Mouse (Mus musculus) stomach, embryonic 15.5 days (tissue): ENCODE data around the gene Rbm42. TPM values are rescaled to one million over a fixed set of nuclear protein-coding genes. Genes with fewer than 3 reads are reported as not detected.

Experiments
- ATAC-seq: fragments of 200-750 bp; cut with Nextera tagmentation; 2 replicates; pipeline ENCODE4 v1.8.0; 2017; ENCODE audit warnings: low read depth, moderate number of reproducible peaks, moderate TSS enrichment; ENCODE audit not compliant: insufficient read depth, low FRiP score
- H3K27ac ChIP-seq: fragments of 300-500 bp; sonication (generic); 2 replicates; pipeline ENCODE4 v1.5.1; 2015; ENCODE audit warnings: mild to moderate bottlenecking, inconsistent platforms
- H3K27me3 ChIP-seq: fragments of 300-500 bp; sonication (generic); replicated peaks from 2 replicates; pipeline ENCODE4 v1.6.1; 2015; ENCODE audit warnings: inconsistent platforms
- H3K36me3 ChIP-seq: fragments of 300-500 bp; sonication (generic); 2 replicates; pipeline ENCODE4 v1.6.1; 2015; ENCODE audit warnings: inconsistent platforms
- H3K4me1 ChIP-seq: fragments of 300-500 bp; sonication (generic); 2 replicates; pipeline ENCODE4 v1.6.1; 2015; ENCODE audit warnings: inconsistent platforms
- H3K4me2 ChIP-seq: fragments of 300-500 bp; sonication (generic); 2 replicates; pipeline ENCODE4 v1.6.1; 2015; ENCODE audit warnings: mild to moderate bottlenecking, inconsistent platforms
- H3K4me3 ChIP-seq: fragments of 300-500 bp; sonication (generic); replicated peaks from 2 replicates; pipeline ENCODE4 v1.5.1; 2015; ENCODE audit warnings: inconsistent platforms
- H3K9ac ChIP-seq: fragments of 300-500 bp; sonication (generic); 2 replicates; pipeline ENCODE4 v1.6.1; 2015; ENCODE audit warnings: inconsistent platforms
- H3K9me3 ChIP-seq: fragments of 300-500 bp; sonication (generic); 2 replicates; pipeline ENCODE4 v1.6.1; 2016; ENCODE audit warnings: inconsistent platforms
- WGBS: fragments of 180-500 bp; shearing (Covaris S2); methylation state at CpG from one replicate; pipeline ENCODE4 v1.1.7; 2015; 5-methylcytosine and 5-hydroxymethylcytosine counted together
- polyA plus RNA-seq: library from polyadenylated mRNA; unstranded; fragments of >200 nt; fragmentation: Nextera tagmentation; extraction: Ambion mirVana; gene quantifications from 2 replicates; pipeline ENCODE4 v1.2.1, GENCODE M21; 2015

Gene Rbm42
- 110 and 111 TPM in 2 replicates for polyA plus RNA-seq

GRCm38 (mm10) chr7:30649591-30650540 lies at the start of gene Rbm42:
Gene Rbm42 (minus strand): TSS chr7:30650317.
- Histone ChIP-seq H3K4me1 (0 out of 2 replicates have a peak, but pooled peaks cover 10% of the 10 kb centered on the region), H3K4me3 (peak within 1 kb of the TSS; percentile 99), H3K9ac (peak within 1 kb of the TSS; percentile 99), H3K27me3 (no peaks in the 10 kb centered on the region), H3K4me2 (peak within 1 kb of the TSS; percentile 92), H3K9me3 (no peaks in the 10 kb centered on the region), H3K36me3 (peaks cover 33% of the 10 kb centered on the region), H3K27ac (peak within 1 kb of the TSS; percentile 57; the same call in 1 of the 2 replicates)
- 1% methylated on average over 59 of the region's 59 CpGs for WGBS
- ATAC-seq = peak; percentile 99

GRCm38 (mm10) chr7:30698589-30698988 lies 48.5 kb upstream of the Rbm42 start, which contains the start of gene 2200002J24Rik:
Gene 2200002J24Rik (plus strand): TSS chr7:30698926.
- ATAC-seq = peak; percentile 63
- H3K36me3 ChIP-seq = no peaks in the 10 kb centered on the region
- H3K9me3 ChIP-seq = no peaks in the 10 kb centered on the region
- H3K27me3 ChIP-seq = no peaks in the 10 kb centered on the region
- H3K4me1 ChIP-seq = no peaks in the 10 kb centered on the region
- H3K4me2 ChIP-seq = no peak within 1 kb of the TSS
- no peak within 1 kb of the TSS for H3K4me3 ChIP-seq
- peak within 1 kb of the TSS; percentile 17 for H3K27ac ChIP-seq
- no peak within 1 kb of the TSS for H3K9ac ChIP-seq
- 40% methylated on average over 9 of the region's 9 CpGs for WGBS

GRCm38 (mm10) chr7:30698101-30698500 lies 48.0 kb upstream of the Rbm42 start:
- peak overlapping the region; percentile 17 for H3K27ac ChIP-seq
- no peak overlapping the region for H3K4me2 ChIP-seq
- no peaks in the 10 kb centered on the region for H3K9me3 ChIP-seq
- H3K9ac ChIP-seq = no peak overlapping the region
- no peaks in the 10 kb centered on the region for H3K36me3 ChIP-seq
- H3K27me3 ChIP-seq = no peaks in the 10 kb centered on the region
- WGBS = 49% methylated on average over 5 of the region's 5 CpGs
- H3K4me3 ChIP-seq = no peak overlapping the region
- ATAC-seq = no peak
- H3K4me1 ChIP-seq = no peaks in the 10 kb centered on the region

DNA sequence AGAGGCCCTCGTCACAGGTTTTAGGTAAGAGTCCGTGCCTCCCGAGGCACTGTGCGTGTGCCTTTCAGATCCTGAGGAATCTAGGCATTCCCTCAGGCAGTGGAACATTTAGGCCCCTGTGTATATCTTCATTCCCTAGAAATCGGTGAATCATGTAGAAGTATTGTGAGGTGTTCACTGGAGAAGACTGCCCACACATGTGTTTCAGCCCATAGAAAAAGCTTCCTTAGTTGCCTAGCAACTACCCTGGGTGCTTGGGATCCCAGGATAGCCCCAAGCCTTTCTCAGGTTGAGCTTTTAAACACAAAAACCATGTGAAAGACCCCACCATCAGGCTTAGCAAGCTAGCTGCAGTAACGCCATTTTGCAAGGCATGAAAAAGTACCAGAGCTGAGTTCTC lies 38.2 kb upstream of the Rbm42 start:
- 67% methylated on average over 6 of the region's 6 CpGs for WGBS
- H3K4me1 ChIP-seq = 0 out of 2 replicates have a peak, but pooled peaks cover 5% of the 10 kb centered on the region
- no peak overlapping the region for H3K4me2 ChIP-seq
- no peak overlapping the region for H3K9ac ChIP-seq
- H3K4me3 ChIP-seq = no peak overlapping the region
- no peaks in the 10 kb centered on the region for H3K36me3 ChIP-seq
- ATAC-seq = no peak
- peak overlapping the region; percentile 46; the same call in 1 of the 2 replicates for H3K27ac ChIP-seq
- H3K9me3 ChIP-seq = no peaks in the 10 kb centered on the region
- H3K27me3 ChIP-seq = no peaks in the 10 kb centered on the region

DNA sequence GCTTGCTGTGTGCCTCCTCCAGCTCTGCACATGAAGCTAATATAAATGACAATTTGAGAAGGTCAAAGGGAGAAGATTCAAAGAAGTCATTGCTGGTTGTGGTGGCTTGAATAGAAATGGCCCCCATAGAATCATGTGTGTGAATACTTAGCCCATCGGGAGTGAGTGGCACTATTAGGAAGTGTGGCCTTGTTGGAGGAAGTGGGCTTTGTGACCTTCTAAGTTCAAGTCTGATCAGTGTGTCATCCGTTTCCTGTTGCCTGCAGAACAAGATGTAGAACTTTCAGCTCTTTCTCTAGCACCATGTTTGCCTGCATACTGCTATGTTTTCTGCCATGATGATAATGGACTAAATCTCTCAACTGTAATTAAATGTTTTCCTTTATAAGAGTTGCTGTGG lies 33.3 kb upstream of the Rbm42 start:
- Histone ChIP-seq H3K36me3 (no peaks in the 10 kb centered on the region), H3K9me3 (no peaks in the 10 kb centered on the region), H3K9ac (no peak overlapping the region), H3K27ac (no peak overlapping the region), H3K4me1 (0 out of 2 replicates have a peak, but pooled peaks cover 5% of the 10 kb centered on the region), H3K4me2 (no peak overlapping the region), H3K4me3 (no peak overlapping the region), H3K27me3 (no peaks in the 10 kb centered on the region)
- ATAC-seq = no peak
- 78% methylated on average over 2 of the region's 2 CpGs for WGBS

- H3K27ac ChIP-seq = no peak overlapping the region
- H3K9me3 ChIP-seq = no peaks in the 10 kb centered on the region
- H3K4me2 ChIP-seq = no peak overlapping the region
- no peaks in the 10 kb centered on the region for H3K36me3 ChIP-seq
- WGBS = 56% methylated on average over 5 of the region's 5 CpGs
- no peak overlapping the region for H3K9ac ChIP-seq
- no peaks in the 10 kb centered on the region for H3K4me1 ChIP-seq
- no peak overlapping the region for H3K4me3 ChIP-seq
- ATAC-seq = no peak
- no peaks in the 10 kb centered on the region for H3K27me3 ChIP-seq
These were observed 31.8 kb upstream of the Rbm42 start for GRCm38 (mm10) chr7:30681897-30682296.

DNA sequence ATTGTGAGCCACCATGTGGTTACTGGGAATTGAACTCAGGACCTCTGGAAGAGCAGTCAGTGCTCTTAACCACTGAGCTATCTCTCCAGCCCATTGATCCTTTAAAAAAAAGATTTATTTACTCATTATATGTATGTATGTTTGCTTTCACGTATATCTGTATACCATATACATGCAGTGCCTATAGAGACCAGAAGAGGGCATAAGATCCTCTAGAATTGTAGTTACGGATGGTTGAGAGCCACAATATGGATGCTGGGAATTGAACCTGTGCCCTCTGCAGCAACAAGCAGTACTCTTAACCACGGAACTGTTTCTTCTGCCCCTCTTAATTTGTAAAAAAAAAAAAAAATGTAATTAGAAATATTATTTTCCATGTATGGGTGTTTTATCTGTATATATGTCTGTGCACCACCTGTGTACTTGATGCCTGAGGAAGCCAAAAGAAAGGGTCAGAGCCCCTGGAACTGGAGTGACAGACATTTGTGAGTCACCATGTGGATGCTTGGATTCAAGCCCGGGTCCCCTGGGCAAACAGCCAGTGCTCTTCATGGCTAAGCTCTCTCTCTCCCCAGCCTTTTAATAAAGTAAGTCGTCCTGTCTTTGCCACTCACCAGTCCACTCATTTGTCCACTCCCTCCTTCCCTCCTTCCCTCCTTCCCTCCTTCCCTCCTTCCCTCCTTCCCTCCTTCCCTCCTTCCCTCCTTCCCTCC lies 28.3 kb upstream of the Rbm42 start:
- H3K9me3 ChIP-seq = no peaks in the 10 kb centered on the region
- H3K4me1 ChIP-seq = no peaks in the 10 kb centered on the region
- H3K4me3 ChIP-seq = no peak overlapping the region
- WGBS = 62% methylated on average over 5 of the region's 5 CpGs
- no peak overlapping the region for H3K27ac ChIP-seq
- no peak overlapping the region for H3K9ac ChIP-seq
- no peak for ATAC-seq
- H3K36me3 ChIP-seq = no peaks in the 10 kb centered on the region
- H3K27me3 ChIP-seq = no peaks in the 10 kb centered on the region
- H3K4me2 ChIP-seq = no peak overlapping the region

GRCm38 (mm10) chr7:30671480-30671879 lies 21.4 kb upstream of the Rbm42 start, which contains the start of gene Pmis2:
Gene Pmis2 (minus strand): TSS chr7:30671605.
- H3K27ac ChIP-seq = no peak within 1 kb of the TSS
- no peaks in the 10 kb centered on the region for H3K9me3 ChIP-seq
- no peak within 1 kb of the TSS for H3K4me2 ChIP-seq
- no peaks in the 10 kb centered on the region for H3K36me3 ChIP-seq
- no peak within 1 kb of the TSS for H3K4me3 ChIP-seq
- no peak within 1 kb of the TSS for H3K9ac ChIP-seq
- WGBS = 68% methylated on average over 9 of the region's 9 CpGs
- ATAC-seq = no peak
- no peaks in the 10 kb centered on the region for H3K4me1 ChIP-seq
- no peaks in the 10 kb centered on the region for H3K27me3 ChIP-seq

GRCm38 (mm10) chr7:30669229-30669628 lies 19.1 kb upstream of the Rbm42 start:
- H3K36me3 ChIP-seq = no peaks in the 10 kb centered on the region
- H3K4me2 ChIP-seq = no peak overlapping the region
- peaks cover 8% of the 10 kb centered on the region; the same call in 1 of the 2 replicates for H3K4me1 ChIP-seq
- H3K9ac ChIP-seq = no peak overlapping the region
- no peaks in the 10 kb centered on the region for H3K9me3 ChIP-seq
- ATAC-seq = no peak
- H3K27ac ChIP-seq = no peak overlapping the region
- H3K27me3 ChIP-seq = no peaks in the 10 kb centered on the region
- no peak overlapping the region for H3K4me3 ChIP-seq
- 35% methylated on average over 3 of the region's 3 CpGs for WGBS

DNA sequence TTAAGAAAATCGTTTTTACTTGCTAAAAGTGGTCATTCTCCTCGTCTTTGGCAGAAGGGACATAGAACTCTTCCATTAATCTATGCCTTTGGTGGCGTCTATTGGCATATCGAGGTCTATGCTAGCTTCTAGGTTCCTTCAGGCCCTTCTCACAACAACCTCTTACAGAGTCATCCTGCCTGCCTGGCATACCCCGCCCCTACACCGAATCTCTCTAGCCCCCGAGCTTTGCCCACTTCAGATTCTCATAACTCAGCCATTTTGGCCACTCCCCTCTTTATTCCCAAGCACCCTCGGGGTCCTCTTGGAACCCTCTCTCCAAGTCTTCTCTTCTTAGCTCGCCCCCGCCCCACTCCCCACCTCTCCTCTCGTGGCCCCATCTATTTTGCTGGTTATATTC lies 15.2 kb upstream of the Rbm42 start:
- H3K4me2 ChIP-seq = peak overlapping the region; percentile 73
- ATAC-seq = 0 out of 2 replicates have a peak, but pooled peaks have one; percentile 36
- H3K9me3 ChIP-seq = no peaks in the 10 kb centered on the region
- H3K9ac ChIP-seq = peak overlapping the region; percentile 78; the same call in 1 of the 2 replicates
- H3K36me3 ChIP-seq = 0 out of 2 replicates have a peak, but pooled peaks cover 13% of the 10 kb centered on the region
- H3K4me1 ChIP-seq = peaks cover 9% of the 10 kb centered on the region; the same call in 1 of the 2 replicates
- H3K27ac ChIP-seq = no peak overlapping the region
- H3K27me3 ChIP-seq = no peaks in the 10 kb centered on the region
- 4% methylated on average over 11 of the region's 11 CpGs for WGBS
- H3K4me3 ChIP-seq = peak overlapping the region; percentile 85

DNA sequence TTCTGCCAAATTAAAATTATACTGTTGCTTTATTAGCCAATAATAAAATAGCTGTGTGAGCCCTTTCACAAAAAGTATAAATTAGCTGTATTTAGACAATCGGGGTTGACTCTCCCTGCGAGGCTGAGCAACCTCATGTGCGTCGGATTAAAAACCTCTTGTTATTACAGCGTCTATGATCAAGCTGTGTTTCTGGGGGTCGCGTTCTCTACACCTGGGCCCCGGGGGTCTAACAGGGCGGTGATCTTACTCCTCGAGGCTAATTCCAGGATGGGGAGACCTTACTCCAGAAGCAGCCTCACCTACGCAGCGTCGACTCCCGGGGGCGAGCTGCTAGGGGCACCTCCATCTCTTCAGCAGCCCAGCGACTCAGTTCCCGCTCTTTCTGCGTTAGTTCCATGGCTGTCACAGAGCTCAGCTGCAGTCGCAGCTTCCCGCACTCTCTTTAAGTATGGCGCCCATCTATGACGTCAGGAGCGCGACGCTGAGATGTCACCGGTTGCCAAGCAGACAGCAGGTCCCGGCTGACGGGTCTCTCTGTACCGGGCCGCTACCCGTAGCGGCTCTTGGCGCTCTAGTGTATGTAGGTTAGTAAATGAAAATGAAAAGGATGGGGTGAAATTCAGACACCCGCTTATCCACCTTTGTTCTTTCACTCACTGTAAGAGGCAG lies 14.5 kb upstream of the Rbm42 start, which contains the start of gene Haus5:
Gene Haus5 (minus strand): TSS at position 466 of the 672 bp plus-strand sequence.
- Histone ChIP-seq H3K9me3 (no peaks in the 10 kb centered on the region), H3K4me2 (peak within 1 kb of the TSS; percentile 73), H3K4me1 (peaks cover 9% of the 10 kb centered on the region; the same call in 1 of the 2 replicates), H3K9ac (peak within 1 kb of the TSS; percentile 78), H3K27me3 (no peaks in the 10 kb centered on the region), H3K36me3 (peaks cover 19% of the 10 kb centered on the region; the same call in 1 of the 2 replicates), H3K27ac (peak within 1 kb of the TSS; percentile 35; the same call in 1 of the 2 replicates), H3K4me3 (peak within 1 kb of the TSS; percentile 85)
- WGBS = 1% methylated on average over 34 of the region's 34 CpGs
- ATAC-seq = peak; percentile 90
